Mouse (Mus musculus) R1 (cell line): Measurements from ENCODE around the gene Trove2.
A peak's percentile ranks its signal among the peaks of the same experiment; 100 is the strongest.

Experiments used
- DNase-seq: peaks from one replicate; pipeline ENCODE4 v3.0.0-alpha.2; 2018; ENCODE audit warnings: low read depth, low spot score

Gene Trove2

DNA sequence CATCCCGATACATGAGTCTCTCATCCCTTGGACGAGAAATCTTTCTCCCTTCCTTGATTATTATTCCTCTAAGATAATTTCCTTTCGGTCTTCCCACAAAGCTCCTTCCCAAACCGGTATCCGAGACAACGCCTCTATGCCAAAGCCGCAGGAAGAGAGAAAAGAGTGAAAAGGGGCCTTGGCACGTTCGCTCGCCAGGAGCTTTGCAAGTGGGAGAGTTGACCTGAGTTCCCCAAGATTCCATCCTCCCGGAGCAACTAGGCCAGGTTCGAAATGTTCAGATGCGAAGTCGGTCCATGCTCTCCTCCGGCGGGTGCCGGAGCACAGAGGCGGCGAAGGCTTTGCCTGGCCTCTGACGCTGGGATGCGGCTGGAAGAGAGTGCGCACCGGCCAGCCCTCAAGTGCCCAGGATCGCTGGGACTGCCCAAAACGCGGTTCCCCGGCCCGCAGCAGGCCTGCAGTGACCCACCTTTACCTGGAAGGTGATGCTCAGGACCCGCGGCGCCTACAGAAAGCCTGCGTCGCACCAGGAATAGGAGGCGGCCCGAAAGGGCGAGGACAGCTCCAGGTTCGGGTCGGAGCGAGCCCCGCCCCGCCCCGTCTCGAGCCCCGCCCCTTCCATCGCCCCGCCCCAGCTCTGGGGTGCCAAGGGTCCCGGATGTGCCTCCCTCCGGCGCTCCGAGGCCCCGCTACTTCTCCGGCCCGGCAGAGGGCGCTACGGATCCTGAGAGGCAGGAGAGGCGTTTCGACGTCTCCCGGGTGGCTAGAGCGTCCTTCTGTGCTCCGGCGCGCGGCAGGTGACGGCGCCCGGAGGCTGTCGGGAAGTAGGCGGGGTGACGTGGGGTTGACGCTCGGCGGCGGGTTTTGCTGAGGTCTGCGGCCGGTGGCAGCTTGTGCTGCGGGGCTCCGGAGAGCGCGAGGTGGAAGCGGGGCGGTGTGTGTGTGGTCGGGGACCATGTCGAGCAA is at the start of gene Trove2, which contains the start of gene Uchl5:
Trove2 (minus strand) TSS at position 623 of the 966 bp plus-strand sequence.
Uchl5 (plus strand) TSS at position 827 of the 966 bp plus-strand sequence.
- peak; percentile 97 for DNase-seq

- no peak for DNase-seq
Observed at GRCm38 (mm10) chr1:143822677-143823076, 45.8 kb upstream of the Trove2 start.

- peak; percentile 75 for DNase-seq
Observed at GRCm38 (mm10) chr1:143820096-143820877, 43.4 kb upstream of the Trove2 start.

GRCm38 (mm10) chr1:143813676-143814360 is 37.0 kb upstream of the Trove2 start:
- peak; percentile 78 for DNase-seq

GRCm38 (mm10) chr1:143809062-143809461 is 32.2 kb upstream of the Trove2 start:
- no peak for DNase-seq

DNA sequence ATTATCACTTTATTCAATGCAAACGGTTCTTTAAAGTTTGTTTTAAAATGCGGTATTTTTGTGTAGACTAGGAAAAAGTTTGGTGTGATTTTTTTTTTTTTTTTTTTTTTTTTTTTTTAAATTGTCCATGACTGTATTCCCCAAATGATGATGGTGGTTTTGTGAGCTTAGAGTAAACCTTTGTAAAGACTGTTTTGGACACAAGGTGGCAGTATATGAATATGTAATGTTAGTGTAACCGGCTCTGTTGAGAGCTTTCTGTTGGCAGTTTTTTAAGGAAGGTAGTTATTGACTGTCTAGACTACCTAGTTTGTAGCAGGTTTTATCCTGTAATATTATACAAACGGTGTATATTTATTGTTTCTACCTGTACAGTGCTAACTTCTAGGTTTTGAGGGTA is 26.7 kb upstream of the Trove2 start:
- DNase-seq, result peak; percentile 74

DNA sequence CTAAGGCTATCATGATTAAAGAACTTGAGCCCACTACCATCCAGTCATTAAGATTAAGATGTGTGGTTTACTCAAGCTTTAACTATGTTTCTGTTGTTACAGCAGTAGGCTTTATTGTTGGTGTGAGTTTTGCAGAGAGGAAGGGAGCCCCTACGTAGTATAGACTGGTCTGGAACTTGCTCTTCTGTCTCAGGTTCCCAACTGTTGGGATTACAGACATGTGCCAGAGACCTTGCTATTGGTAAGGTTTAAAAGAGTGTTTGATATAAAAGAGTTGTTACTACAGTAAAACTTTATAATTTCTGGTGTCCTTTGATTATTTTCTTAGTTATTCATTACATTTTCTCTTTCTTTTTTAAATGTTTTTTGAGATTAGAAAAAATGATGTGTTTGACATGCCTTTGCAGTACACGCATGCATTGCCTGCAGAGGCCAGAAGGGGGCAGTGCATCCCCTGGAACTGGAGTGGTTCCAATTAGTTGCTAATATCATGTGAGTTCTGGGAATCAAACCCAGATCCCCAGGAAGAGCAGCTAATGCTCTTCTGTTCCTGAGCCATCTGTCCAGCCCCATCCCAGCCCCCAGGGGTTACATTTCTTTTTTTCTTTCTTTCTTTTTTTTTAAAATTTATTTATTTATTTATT is 11.8 kb upstream of the Trove2 start:
- peak; percentile 60 for DNase-seq

DNA sequence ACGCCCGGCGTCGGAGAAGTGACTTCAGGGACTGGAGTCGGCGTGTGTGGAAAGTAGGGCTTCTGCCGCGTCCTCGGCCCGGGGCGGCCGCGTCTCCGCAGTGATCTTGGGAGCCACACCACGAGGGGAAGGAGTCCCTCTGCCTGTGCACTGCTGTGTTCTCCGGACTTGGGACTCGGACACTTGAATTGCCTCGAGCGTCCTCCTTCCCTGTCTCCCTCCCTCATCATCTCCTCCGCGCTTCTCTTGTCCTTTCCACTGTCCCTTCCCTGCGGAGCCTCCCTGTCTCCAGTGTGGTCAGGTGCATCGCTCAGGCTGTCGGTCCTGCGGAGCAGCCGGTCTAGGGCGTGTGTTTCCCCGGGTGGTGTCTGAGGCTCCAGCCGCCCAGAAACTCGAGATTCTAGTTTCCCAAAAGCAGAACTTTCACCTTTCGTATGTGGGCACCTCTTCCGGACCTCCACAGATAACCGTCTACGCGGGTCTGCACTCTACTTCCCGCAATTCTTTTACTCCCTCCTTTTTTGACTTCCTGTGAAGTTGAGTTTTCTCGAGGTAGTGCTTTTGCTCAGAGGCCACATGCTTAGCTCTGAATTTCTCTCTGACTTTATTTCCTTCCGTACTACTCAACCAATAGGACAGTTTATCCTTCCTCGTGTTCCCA is 820 bp upstream of the Trove2 start:
- DNase-seq, result peak; percentile 74

DNA sequence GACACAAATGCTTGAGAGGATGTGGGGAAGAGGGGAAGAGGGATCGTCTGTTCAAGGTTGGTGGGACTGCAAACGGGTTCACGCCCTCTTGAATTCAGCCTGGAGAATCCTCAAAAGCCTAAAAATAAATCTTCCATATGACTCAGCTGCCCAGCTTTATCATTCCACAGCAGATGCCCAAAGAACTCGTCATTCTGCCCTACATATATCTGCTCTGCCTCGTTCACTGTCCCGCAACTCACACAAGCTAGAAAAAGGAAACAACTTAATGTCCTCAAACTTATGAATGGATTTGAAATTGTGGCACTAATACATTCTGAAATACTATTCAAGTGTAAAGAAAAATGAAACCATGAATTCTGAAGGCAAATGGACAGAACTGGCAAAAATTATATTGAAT is 3.0 kb downstream of the Trove2 start:
- no peak for DNase-seq

- no peak for DNase-seq
Observed at GRCm38 (mm10) chr1:143773082-143773481, 3.8 kb downstream of the Trove2 start.

- DNase-seq, result peak; percentile 27
Observed at GRCm38 (mm10) chr1:143770444-143771109, 6.3 kb downstream of the Trove2 start.

DNA sequence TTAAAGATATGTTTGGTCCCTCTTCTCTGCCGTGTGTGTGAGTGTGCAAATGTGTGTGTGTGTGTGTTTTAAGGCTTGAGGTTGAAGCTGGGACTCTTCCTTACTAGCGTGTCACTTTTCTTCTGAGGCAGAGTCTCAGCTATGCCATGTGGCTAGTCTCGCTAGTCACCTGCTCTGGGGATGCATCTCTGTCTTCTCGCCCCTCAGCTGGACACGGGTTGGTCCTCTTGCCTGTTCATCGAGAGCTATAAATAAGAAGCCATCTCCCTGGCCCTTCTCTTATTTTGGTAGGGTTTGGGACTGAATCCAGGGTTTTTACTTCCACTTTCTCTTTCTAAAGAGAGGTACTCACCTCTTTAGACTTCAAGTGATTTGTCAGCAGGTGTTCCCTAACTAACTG is 10.6 kb downstream of the Trove2 start:
- no peak for DNase-seq

GRCm38 (mm10) chr1:143765801-143766200 is 11.1 kb downstream of the Trove2 start:
- no peak for DNase-seq

DNA sequence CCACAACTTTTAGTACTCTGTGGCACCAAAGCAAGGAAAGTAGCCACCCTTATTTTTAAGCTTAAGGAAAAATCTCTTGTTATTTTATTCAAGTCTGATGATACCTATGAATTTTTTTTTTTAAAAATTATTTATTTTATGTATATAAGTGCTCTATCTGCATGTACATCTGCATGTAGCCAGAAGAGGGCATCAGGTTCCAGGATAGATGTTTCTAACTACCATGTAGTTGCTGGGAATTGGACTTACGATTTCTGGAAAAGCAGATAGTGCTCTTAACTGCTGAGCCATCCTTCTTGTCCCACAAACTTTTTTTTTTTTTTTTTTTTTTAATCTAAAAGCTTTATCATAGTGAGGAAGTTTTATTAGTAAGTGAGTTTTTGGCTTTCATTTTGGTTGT is 12.4 kb downstream of the Trove2 start:
- DNase-seq, result peak; percentile 18

- no peak for DNase-seq
Observed at GRCm38 (mm10) chr1:143762159-143762558, 14.7 kb downstream of the Trove2 start.

DNA sequence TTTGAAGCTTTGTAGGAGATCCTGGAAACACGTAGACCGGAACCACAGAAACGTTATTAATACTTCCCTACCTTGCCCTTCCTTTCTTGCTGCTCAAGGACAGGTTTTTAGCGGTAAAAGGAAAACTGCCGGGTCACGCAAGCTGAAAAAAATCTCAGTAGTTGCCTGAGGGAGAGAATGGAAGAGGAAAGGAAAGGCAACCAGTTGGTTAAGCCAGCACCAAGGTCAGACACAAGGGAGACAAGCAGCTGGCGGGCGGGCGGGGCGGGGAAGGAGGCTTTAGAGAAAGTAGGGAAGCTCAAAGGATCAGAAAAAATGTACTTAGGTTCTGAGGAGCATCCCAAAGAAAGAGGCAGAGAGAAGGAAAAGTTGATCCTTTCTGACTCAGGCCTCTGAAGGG is 31.0 kb downstream of the Trove2 start:
- DNase-seq, result peak; percentile 54

- DNase-seq, result no peak
Observed at GRCm38 (mm10) chr1:143742186-143742585, 34.7 kb downstream of the Trove2 start.

GRCm38 (mm10) chr1:143741331-143741730 is 35.5 kb downstream of the Trove2 start:
- no peak for DNase-seq

DNA sequence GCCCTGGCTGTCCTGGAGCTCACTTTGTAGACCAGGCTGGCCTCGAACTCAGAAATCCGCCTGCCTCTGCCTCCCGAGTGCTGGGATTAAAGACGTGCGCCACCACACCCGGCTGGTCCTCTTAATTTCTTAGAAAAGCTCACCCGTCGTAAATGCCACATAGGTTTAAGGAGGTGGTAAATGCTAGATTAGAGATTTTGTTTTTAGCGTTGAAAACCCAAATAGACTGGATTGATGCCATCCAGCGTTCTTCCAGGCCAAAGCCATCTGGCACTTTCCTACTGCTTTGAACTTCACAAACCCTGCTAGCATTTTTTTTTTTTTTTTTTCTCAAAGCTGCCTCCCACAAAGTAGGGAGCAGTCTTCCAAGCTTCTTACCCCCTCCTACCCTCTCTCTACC is 36.3 kb downstream of the Trove2 start:
- no peak for DNase-seq
